Mouse (Mus musculus): ENCODE results near the gene Rpl23.

- TF ChIP-seq POLR2A (IDR thresholded peaks at IDR 0.05; ENCODE audit: insufficient read depth, low read depth, low read length) (no peak), CTCF (IDR thresholded peaks at IDR 0.05; ENCODE audit: insufficient read depth, low read depth, low read length) (no peak)
Measured at GRCm38 (mm10) chr11:97742157-97742556, 40.1 kb downstream of the Rpl23 start.
